Mouse (Mus musculus) mature B cell (primary cell): ENCODE results near the gene Tmem109.

Source experiments
- in situ Hi-C: fragments of 300-500 bp; cut with MboI; formaldehyde crosslinking; loops from 2 replicates; pipeline ENCODE4 v1.14.3; 2019

Gene Tmem109

DNA sequence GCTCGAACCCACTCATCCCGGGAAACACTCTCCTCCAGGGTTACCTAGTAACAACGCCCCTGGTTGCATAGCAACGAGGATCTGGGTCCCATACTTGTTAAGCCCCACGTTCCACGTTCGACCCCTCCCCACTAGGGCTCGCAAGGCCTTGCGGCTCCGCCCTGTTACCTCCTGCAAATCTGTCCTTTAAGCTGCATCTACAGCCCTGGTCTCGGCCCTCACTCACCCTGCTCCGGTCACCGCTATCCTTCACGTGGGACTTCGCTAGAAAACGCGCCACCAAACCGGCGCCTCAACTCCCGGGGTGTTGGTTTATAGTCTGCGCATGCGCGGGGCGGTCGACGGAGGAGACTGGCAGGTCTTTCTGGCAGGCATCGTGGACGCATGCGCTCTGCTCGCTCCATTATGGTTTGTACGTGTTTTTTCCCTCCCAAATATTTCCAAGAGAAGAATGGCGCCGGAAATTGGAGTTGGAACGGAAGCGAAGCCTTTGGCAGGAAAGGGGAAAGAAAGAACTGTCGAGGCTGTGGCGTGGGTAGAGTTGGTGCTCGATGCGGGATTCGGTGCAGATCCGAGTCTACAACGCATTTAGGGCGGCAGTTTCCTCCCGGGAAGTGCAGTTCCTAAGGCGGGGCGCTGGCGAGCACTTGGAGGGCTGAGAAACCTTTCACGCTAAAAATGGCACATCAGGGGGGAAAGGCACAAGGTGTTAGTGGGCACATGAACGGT is at the start of gene Tmem109:
Tmem109 (minus strand) TSS at position 576 of the 729 bp plus-strand sequence.
- in situ Hi-C loops = no loop called here

DNA sequence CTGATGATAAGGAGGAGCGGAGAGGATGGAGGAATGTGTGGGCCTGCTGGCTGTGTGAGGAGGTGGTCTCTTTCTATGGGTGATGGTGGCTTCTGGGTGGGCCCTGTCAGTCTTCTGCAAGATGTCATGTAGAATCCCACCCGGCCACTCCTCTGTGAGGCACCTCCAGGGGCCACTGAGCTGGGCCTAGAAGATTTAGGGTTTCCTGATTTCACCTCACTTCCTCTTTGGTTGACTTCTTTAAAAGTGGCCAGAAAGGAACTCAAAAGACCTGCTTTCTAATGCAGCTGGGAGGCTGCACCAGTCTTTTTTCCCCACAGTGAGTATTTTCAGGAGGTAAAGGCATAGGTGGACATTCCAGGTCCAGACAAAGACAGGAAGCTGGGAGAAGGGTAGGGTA is 48.8 kb upstream of the Tmem109 start:
- in situ Hi-C loops = no loop called here

DNA sequence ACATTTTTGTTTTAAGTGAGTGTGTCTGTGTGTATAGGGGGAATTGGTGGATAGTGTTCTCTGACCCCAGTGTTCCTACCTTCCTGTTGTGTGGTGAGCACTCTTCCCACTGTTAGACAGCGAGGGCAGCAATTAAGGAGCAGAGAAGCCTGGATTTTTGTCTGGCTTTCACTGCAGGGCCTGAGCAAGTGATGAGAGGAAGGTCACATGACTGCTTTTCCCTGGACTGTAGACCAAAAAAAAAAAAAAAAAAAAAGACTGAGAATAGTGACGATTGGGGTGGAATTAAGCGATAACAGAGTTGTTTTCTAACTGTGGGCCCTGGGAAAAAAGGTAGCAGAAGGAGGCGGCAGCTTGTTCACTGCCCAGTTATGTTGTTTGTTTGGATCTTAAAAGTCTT is 44.9 kb upstream of the Tmem109 start:
- in situ Hi-C loops = no loop called here

DNA sequence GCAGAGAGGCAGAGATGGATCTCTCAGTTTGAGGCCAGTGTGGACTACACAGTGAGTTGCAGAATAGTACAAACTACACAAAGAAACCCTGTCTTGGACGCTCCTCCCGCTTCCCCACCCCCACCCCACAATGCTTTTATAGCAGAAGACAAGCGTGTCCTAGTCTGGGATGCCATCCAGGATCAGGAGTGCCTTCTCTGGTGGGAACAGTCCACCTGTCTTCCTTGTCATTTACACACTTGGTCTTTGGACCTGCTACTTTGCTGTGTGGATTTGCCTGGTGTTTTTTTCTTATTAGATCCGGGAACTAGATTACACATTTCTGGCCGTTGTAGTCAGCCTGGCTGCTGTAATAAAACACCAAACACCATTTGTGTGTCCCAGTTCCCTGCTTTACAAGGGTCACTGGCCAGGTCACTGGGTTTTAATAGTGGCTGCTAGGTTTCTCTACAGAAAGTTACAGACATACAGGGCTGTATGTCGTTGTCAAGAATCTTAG is 44.4 kb upstream of the Tmem109 start:
- in situ Hi-C loops = no loop called here

DNA sequence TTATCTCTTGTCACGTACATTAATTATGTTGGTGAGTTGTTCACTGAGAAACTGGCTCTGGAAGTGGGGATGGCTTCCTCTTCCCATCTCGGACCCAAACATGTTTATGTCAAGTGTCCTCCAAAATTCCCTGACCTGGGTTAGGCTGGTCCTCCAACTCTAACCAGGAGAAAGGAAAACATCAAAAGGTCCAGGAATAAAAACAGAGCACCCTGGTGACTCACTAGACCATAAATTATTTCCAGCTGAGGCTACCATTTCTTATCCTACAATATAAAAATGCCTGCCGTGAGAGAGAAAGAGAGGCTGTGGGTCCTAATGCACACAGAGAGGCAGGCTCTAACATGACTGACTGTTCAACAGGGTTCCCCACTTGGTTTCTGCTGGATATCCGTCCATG is 42.4 kb upstream of the Tmem109 start:
- in situ Hi-C loops = no loop called here

DNA sequence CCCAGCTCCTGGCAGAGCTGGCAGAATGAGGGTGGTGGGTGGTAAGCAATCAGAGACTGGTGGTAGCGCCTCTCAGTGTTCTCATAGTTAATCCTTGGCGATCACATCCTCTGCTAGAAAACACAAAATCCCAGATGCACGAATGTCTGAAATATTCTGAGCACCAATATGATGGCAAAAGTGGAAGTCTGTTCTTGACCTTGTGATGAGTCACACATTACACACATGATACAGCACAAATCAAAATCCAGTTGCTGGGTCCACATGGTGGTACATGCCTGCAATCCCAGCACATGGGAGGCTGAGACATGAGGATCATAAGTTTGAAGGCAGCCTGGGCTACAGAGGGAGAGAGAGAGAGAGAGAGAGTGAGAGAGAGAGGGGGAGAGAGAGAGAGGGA is 39.3 kb upstream of the Tmem109 start:
- in situ Hi-C loops = no loop called here

- in situ Hi-C loops = no loop called here
Observed at GRCm38 (mm10) chr19:10920532-10920931, 38.7 kb upstream of the Tmem109 start, which contains the start of gene Zp1. Zp1 (minus strand) TSS chr19:10920632.

- in situ Hi-C loops = no loop called here
Observed at GRCm38 (mm10) chr19:10918321-10918991, 36.7 kb upstream of the Tmem109 start.

- in situ Hi-C loops = no loop called here
Observed at GRCm38 (mm10) chr19:10916506-10916905, 34.7 kb upstream of the Tmem109 start.

- in situ Hi-C loops = no loop called here
Observed at GRCm38 (mm10) chr19:10914870-10915269, 33.1 kb upstream of the Tmem109 start.

- in situ Hi-C loops = no loop called here
Observed at GRCm38 (mm10) chr19:10914291-10914690, 32.5 kb upstream of the Tmem109 start.

DNA sequence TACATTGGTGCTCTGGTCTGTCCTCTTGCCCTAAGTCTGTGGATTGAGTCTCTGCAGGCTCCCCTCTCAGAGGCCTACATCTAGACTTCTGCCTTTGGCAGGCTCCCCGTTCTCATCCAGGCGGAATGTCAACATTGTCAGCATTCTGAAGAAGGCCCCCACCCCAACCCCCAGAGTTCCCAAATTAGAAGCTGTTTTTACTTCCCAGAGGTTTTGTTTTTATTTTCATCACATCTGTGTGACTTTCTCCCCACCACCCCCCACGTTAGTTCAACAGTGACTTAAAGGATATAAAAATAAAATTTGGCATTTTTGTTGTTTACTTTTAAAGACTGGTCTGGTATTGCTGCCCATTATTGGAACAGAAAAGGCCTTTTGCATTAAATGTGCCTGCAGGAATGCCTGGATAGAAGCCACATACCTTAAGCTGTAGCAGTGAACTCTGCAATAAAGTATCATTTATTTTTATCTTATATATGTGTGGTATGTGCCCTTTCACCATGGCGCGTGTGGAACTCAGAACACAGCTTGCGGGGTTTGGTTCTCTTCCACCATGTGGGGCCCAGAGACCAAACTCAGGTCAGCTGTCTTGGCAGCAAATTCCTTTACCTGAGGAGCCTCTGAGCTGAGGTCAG is 27.4 kb upstream of the Tmem109 start:
- in situ Hi-C loops = no loop called here

DNA sequence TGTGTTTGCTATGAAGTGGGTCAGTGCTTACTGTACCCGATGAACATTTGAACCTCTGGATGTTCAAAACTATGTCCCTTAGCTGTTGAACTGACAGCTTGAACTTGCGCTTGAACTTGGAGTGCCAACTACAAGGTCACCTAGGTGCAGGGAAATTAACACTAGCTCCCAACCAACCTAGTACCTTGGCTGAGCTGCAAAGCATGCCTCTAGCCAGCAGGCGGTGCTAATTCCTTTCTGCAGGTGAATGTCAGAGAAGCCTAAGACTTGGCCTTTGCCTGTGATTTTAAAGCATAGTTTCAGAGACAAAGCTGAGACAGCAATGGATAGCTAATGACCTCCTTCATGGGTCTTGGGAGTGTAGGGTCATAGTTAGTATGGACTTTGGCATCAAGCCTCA is 26.1 kb upstream of the Tmem109 start:
- in situ Hi-C loops = no loop called here

DNA sequence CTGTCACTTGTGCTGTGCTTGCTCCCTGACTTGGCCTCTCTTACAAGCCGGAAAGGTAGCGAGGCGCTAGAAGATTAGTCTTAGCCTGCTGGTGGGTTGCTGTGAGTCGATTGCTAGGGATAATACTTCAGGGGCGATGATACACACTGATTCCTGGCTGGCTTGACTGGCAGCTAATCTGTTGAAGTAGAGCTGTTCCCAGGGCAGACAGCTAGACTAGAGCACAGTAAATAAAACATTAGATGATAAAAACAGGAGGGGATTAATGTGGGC is 23.9 kb upstream of the Tmem109 start:
- in situ Hi-C loops = no loop called here

DNA sequence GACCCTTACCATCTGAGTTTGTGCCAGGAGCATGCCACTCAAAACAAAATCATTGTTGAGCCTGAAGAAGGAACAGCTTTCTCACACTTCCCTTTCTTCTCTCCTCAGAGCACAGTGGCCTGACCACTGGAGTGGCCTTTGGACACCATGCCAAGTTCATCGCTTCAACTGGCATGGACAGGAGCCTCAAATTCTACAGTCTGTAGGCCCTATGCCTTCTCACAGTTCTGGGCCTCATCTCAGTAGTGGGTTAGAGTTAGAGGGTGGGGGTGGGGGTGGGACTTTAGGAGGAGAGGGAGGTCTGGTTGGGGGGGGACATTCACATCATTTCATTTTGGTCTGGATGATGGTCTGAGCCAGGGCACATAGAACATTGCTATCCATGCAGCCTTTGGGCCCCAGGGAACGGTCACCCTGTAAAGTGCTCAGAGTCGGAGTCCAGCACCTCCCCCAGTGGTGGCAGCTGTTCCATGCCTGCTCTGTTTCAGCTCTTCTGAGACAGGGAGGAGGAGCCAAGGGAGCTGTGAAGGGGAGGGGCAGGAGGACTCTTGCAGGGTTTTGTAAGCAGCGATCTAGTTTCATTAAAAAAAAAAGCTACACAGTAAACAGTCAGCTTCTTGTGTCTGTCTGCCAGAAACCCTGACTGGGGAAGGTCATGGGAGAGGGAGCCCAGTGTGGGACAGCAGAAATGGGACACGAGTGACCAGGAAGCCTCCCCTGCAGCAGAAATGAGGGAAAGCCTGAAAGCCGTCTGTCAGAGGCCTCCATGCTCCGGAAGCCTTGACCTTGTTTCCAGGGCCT is 23.3 kb upstream of the Tmem109 start:
- in situ Hi-C loops = no loop called here

- in situ Hi-C loops = no loop called here
Observed at GRCm38 (mm10) chr19:10904512-10904911, 22.7 kb upstream of the Tmem109 start.

DNA sequence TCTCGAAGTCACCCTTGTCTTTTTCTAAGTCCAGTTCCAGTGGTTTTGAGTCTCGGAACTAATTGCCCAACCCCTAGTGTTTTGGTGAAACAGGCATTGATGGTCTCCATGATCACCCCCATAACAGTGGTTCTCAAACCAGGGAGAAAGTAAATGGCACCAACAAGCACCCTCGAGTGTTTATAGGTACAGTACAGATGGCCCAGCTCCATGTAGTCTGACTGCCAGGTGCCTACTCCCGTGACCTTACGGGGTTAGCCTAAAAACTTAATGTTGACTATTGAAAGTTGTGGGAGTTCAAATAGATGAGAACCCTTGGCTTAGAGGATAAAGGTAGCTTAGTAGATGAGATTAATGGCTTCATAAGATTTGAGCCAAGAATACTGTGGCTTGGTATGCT is 19.2 kb upstream of the Tmem109 start:
- in situ Hi-C loops = no loop called here

GRCm38 (mm10) chr19:10900315-10900714 is 18.5 kb upstream of the Tmem109 start:
- in situ Hi-C loops = no loop called here

DNA sequence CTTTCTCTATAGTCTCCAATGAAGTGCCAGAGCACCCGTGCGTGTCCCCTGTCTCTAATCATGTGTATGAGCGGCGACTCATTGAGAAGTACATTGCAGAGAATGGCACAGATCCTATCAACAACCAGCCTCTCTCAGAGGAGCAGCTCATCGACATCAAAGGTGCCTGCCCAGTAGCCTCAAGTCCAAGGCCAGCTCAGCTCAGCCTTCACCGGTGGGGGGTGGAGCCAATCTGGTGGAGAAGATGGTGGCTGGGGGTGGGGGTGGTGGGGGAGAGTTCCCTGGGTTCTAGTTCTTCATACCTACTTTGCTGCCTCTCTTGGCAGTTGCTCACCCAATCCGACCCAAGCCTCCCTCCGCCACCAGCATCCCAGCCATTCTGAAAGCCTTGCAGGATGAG is 15.7 kb upstream of the Tmem109 start:
- in situ Hi-C loops = no loop called here

DNA sequence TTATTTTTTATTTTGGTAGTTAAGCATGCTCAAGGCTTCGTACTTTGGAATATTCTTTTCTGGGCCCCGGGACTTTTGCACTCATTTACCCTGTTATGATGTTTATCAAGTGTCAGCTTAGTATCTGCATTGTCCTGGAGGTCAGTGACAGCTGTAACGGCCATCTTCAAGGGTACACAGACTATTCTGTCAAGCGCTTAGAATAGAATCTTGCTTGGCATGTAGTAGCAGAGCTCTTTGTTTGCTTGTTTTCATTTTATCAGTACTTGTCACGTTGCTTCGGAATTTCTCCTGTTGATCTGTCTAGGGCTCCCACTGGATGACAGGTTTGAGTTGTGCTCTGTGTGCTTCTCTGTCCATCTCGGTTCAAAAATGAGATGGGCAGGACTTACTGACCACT is 15.0 kb upstream of the Tmem109 start:
- in situ Hi-C loops = no loop called here

DNA sequence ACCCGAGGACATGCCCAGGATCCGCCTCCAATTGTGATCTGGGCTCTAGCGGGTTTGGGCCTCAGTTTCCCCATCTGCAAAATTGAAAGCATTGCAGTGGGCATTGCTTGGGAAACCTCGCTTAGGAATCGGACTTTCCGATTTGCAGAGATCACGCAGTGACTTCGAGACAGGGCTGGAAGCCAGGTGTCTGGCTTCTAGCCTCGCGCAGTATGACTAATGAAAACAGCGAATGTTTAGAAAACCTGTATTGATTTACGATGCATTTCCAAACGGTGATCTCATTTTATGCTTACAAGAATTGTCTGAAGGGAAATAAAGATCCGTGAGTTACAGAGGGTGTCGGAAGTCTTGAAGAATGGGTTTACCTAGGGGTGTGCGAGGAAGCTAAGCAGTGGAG is 13.9 kb upstream of the Tmem109 start:
- in situ Hi-C loops = no loop called here

- in situ Hi-C loops = no loop called here
Observed at GRCm38 (mm10) chr19:10895016-10895528, 13.3 kb upstream of the Tmem109 start, which contains the start of gene Prpf19. Prpf19 (plus strand) TSS chr19:10895231.
